Mouse (Mus musculus): ENCODE results near the gene Zbtb48. TPM values are rescaled to one million over a fixed set of nuclear protein-coding genes. Genes with fewer than 3 reads are reported as not detected.

Gene Zbtb48
- polyA plus RNA-seq, 1 experiment from 2014 or later, result 21.4 TPM

DNA sequence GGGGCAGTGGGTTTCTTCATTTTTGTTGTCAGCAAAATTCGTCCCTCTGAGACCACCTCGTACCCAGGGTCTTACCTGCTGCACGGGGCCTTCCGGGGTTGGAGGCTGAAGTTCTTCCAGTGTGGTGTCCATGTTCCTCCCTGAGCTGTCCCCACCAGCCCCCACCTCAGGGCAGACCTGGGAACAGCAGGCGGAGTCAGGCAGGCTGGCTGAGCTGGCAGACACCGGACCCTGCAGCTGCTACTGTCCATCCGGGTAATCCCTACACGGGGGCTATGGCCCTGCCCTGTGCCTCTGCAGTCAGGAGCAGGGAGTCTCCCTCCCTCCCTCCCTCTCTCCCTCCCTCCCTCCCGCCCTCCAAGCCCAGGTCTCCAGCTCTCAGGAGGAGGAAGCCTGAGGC, 43.9 kb downstream of the Zbtb48 start:
- no peaks in the 10 kb centered on the region for H3K27me3 ChIP-seq
- no peak overlapping the region for H3K9ac ChIP-seq
- peak; percentile 51 for ATAC-seq (ENCODE audit: low FRiP score, low read depth)
- 31% methylated on average over 8 of the region's 9 CpGs for WGBS
- H3K4me2 ChIP-seq (replicated peaks), result no peak overlapping the region
- no peaks in the 10 kb centered on the region for H3K9me3 ChIP-seq
- no peak overlapping the region for H3K27ac ChIP-seq
- peaks cover 64% of the 10 kb centered on the region for H3K36me3 ChIP-seq
- H3K4me3 ChIP-seq, result peak overlapping the region; percentile 11; the same call in 1 of the 2 replicates
- peaks cover 24% of the 10 kb centered on the region for H3K4me1 ChIP-seq

DNA sequence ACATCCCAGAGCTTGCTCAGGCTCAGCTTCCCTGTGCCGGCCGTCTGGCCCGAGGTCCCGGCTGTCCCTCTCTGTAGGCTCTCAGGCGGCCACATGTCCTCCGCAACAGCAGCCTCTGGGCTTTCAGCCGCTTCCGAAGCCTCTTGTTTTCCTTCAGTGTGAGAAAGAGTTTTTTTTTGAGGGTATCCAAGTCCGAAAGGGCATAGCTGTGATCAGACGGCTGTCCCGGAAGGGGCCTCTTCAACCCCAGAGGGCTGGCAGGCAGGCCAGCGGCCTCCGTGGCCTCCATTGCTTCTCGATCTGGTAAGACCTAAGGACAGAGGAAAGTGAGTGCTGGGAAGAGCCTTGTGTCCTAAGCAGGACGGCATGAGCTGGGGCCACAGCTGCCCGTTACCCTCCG, 44.4 kb downstream of the Zbtb48 start:
- WGBS, result 60% methylated on average over 17 of the region's 17 CpGs
- H3K4me1 ChIP-seq, result peaks cover 23% of the 10 kb centered on the region
- no peaks in the 10 kb centered on the region for H3K27me3 ChIP-seq
- ATAC-seq (ENCODE audit: low FRiP score, low read depth), result no peak
- peaks cover 67% of the 10 kb centered on the region for H3K36me3 ChIP-seq
- 0 out of 2 replicates have a peak overlapping the region, but pooled peaks have one; percentile 19 for H3K4me2 ChIP-seq (replicated peaks)
- peak overlapping the region; percentile 22; the same call in 1 of the 2 replicates for H3K27ac ChIP-seq
- H3K9ac ChIP-seq, result no peak overlapping the region
- H3K4me3 ChIP-seq, result peak overlapping the region; percentile 11; the same call in 1 of the 2 replicates
- H3K9me3 ChIP-seq, result no peaks in the 10 kb centered on the region

DNA sequence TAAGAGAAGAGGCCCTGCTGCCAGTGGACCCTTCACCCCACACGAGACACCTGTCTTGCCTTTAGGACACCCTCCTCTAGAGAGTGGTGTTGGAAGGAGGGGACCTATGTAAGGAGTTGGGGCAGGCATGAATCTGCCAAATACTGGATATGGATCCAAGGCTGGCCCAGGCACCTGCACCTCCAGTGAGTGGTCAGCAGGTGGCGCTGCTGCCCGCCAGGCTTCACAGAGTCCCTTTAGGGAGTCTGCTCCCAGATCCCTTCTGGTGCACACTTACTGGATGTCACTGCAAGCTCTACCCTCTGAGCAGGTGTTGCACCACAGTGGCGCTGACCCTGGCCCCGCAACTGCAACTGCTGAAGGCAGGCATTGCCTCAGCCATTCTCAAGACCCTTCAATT, 46.1 kb downstream of the Zbtb48 start:
- Histone ChIP-seq H3K4me2 (replicated peaks) (no peak overlapping the region), H3K27ac (no peak overlapping the region), H3K9ac (no peak overlapping the region)

DNA sequence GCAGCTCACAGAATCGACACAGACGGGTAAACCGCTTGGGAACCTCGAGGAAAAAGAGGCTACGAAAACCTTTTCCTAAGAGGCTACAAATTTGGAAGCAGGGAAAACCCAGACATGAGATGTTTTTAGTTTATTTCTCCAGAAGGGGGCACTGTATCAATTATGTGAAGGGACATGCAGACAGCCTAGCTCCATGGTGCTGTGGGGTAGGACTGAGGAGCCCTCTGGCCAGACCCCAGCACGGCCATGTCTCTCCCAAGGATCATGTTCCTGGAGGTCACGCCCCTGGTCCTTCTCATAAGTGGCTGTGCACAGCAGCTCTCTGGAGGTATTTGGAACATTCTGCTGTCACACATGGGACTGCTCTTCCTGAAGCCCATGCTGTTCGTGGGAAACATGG, 46.8 kb downstream of the Zbtb48 start:
- peaks cover 78% of the 10 kb centered on the region for H3K36me3 ChIP-seq
- no peak overlapping the region for H3K27ac ChIP-seq
- no peaks in the 10 kb centered on the region for H3K27me3 ChIP-seq
- no peaks in the 10 kb centered on the region for H3K9me3 ChIP-seq
- no peak for ATAC-seq (ENCODE audit: low FRiP score, low read depth)
- no peak overlapping the region for H3K4me3 ChIP-seq
- H3K4me2 ChIP-seq (replicated peaks), result no peak overlapping the region
- WGBS, result 85% methylated on average over 8 of the region's 8 CpGs
- H3K4me1 ChIP-seq, result 0 out of 2 replicates have a peak, but pooled peaks cover under 1% of the 10 kb centered on the region
- no peak overlapping the region for H3K9ac ChIP-seq

More for the DNA sequence above, 46.1 kb downstream of the Zbtb48 start:
- Histone ChIP-seq H3K4me1 (peaks cover 7% of the 10 kb centered on the region; the same call in 1 of the 2 replicates), H3K9me3 (no peaks in the 10 kb centered on the region), H3K4me3 (no peak overlapping the region), H3K27me3 (no peaks in the 10 kb centered on the region), H3K36me3 (peaks cover 77% of the 10 kb centered on the region)
- ATAC-seq (ENCODE audit: low FRiP score, low read depth), result peak; percentile 59
- WGBS, result 12% methylated on average over 5 of the region's 5 CpGs

DNA sequence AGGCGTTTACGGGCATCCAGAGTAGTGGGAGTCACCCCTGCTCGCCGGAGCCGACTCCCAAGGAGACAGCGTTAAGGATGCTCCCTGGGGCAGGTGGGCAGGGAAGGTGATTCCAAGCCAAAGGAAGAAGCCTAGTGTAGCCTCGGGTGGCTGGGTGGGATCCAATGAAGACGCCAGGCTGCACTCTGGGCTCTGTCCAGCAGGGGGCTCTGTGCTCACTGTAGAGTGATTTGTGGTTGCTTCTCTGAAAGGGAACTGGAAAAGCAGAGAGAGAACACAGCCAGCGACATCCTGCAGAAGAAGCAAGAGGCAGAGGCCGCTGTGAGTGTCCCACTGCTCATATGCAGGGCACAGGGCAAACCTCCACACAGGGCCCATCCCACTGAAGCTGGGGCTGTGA, 49.7 kb downstream of the Zbtb48 start:
- ATAC-seq (ENCODE audit: low FRiP score, low read depth), result no peak
- Histone ChIP-seq H3K4me3 (no peak overlapping the region), H3K4me2 (replicated peaks) (no peak overlapping the region), H3K4me1 (no peaks in the 10 kb centered on the region), H3K9me3 (peaks cover 5% of the 10 kb centered on the region; the same call in 1 of the 2 replicates), H3K27me3 (no peaks in the 10 kb centered on the region), H3K27ac (no peak overlapping the region), H3K9ac (no peak overlapping the region), H3K36me3 (peaks cover 83% of the 10 kb centered on the region)
- 43% methylated on average over 10 of the region's 10 CpGs for WGBS

DNA sequence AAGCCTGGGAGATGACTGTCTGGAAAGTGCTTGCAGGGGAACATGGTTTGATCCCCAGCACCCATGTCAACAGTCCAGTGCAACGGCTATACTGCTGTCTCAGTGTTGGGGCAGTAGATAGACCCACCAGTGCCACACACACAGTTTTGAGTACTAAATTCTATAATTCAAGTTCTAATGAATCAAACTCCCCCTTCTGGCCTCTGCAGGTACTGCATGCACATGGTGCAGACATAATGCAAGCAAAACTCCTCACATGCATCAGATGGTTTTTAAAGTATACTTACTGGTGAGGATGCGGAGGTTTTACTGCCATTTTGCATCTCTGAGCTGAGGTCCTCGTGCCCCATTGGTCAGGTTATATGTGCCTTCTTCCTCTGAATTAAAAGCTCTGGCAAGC, 52.0 kb downstream of the Zbtb48 start:
- Histone ChIP-seq H3K4me3 (no peak overlapping the region), H3K9me3 (peaks cover 5% of the 10 kb centered on the region; the same call in 1 of the 2 replicates), H3K4me1 (no peaks in the 10 kb centered on the region), H3K4me2 (replicated peaks) (no peak overlapping the region), H3K36me3 (peaks cover 77% of the 10 kb centered on the region), H3K27ac (no peak overlapping the region), H3K27me3 (no peaks in the 10 kb centered on the region), H3K9ac (no peak overlapping the region)
- 95% methylated on average over 3 of the region's 3 CpGs for WGBS
- no peak for ATAC-seq (ENCODE audit: low FRiP score, low read depth)

DNA sequence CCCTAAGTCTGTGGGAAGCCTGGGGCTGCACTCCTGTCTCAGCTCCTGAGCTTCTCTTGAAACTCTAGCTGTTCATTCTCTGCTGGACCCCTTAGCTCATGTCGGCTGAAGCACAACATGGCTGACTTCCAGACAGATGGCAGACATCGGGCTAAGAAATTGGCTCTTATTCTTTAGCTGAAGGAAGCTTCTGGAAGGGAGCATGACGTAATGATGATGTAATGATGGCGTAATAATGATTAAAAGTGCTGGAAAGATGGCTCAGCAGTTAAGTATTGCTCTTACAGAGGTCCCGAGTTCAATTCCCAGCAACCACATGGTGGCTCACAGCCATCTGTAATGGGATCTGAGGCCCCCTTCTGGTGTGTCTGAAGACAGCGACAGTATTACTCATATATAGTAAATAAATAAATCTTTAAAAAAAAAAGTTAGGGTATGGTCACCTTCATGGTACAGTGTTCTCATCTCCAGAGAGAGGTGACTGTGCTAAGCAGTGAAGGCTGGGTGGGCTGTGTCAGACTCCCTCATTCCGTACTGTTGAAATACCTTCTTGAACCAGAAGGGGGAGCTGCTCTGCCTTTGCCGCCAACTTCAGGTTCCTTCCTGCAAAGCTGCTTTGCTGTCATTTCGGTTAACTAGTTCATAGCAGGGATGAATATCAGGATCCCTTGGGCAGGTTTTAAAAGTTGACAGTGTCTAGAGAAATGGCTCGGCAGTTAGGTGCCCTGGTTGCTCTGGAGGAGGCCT, 55.1 kb downstream of the Zbtb48 start:
- peaks cover 78% of the 10 kb centered on the region for H3K36me3 ChIP-seq
- 69% methylated on average over 10 of the region's 10 CpGs for WGBS
- H3K9ac ChIP-seq, result no peak overlapping the region
- ATAC-seq (ENCODE audit: low FRiP score, low read depth), result no peak
- H3K9me3 ChIP-seq, result peaks cover 5% of the 10 kb centered on the region; the same call in 1 of the 2 replicates
- H3K4me2 ChIP-seq (replicated peaks), result no peak overlapping the region
- H3K27me3 ChIP-seq, result no peaks in the 10 kb centered on the region
- H3K4me3 ChIP-seq, result no peak overlapping the region
- H3K27ac ChIP-seq, result no peak overlapping the region
- H3K4me1 ChIP-seq, result no peaks in the 10 kb centered on the region

Other genes starting within 250 kb of the Zbtb48 start
- gene Camta1, start 165.8 kb downstream of the Zbtb48 start, polyA plus RNA-seq (2015; fragmentation: Nextera tagmentation; extraction: Ambion mirVana), result 93.5 and 112 TPM in 2 replicates
- 73.7 and 76.4 TPM in 2 replicates for gene Dnajc11, start 94.0 kb downstream of the Zbtb48 start, polyA plus RNA-seq (2015; fragmentation: Nextera tagmentation; extraction: Ambion mirVana)
- gene Thap3, start 38.7 kb downstream of the Zbtb48 start, polyA plus RNA-seq (2015; fragmentation: Nextera tagmentation; extraction: Ambion mirVana), result 51.0 and 56.4 TPM in 2 replicates
- gene Phf13, start 31.4 kb downstream of the Zbtb48 start, polyA plus RNA-seq (2015; fragmentation: Nextera tagmentation; extraction: Ambion mirVana), result 39.2 and 40.8 TPM in 2 replicates
- gene Klhl21, start 18.9 kb downstream of the Zbtb48 start, polyA plus RNA-seq (2015; fragmentation: Nextera tagmentation; extraction: Ambion mirVana), result 14.3 and 14.7 TPM in 2 replicates
- 1.3 TPM in 2 replicates for gene Tas1r1, start 10.9 kb upstream of the Zbtb48 start, polyA plus RNA-seq (2015; fragmentation: Nextera tagmentation; extraction: Ambion mirVana)
- gene Nol9, start 11.7 kb upstream of the Zbtb48 start, polyA plus RNA-seq (2015; fragmentation: Nextera tagmentation; extraction: Ambion mirVana), result 33.7 and 34.4 TPM in 2 replicates
- gene Plekhg5, start 44.8 kb upstream of the Zbtb48 start, polyA plus RNA-seq (2015; fragmentation: Nextera tagmentation; extraction: Ambion mirVana), result 17.3 TPM in 2 replicates
- gene Tnfrsf25, start 88.3 kb upstream of the Zbtb48 start, polyA plus RNA-seq (2015; fragmentation: Nextera tagmentation; extraction: Ambion mirVana), result 0.86 and 1.9 TPM in 2 replicates
- gene Espn, start 124.7 kb upstream of the Zbtb48 start, polyA plus RNA-seq (2015; fragmentation: Nextera tagmentation; extraction: Ambion mirVana), result 0.88 and 1.5 TPM in 2 replicates
- not detected in 2 replicates for gene Hes2, start 131.2 kb upstream of the Zbtb48 start, polyA plus RNA-seq (2015; fragmentation: Nextera tagmentation; extraction: Ambion mirVana)
- gene Acot7, start 150.5 kb upstream of the Zbtb48 start, polyA plus RNA-seq (2015; fragmentation: Nextera tagmentation; extraction: Ambion mirVana), result 49.0 and 53.2 TPM in 2 replicates
- gene Gpr153, start 246.6 kb upstream of the Zbtb48 start, polyA plus RNA-seq (2015; fragmentation: Nextera tagmentation; extraction: Ambion mirVana), result 9.8 and 10.6 TPM in 2 replicates

Measured in limb, embryonic 13.5 days (tissue).